Mouse (Mus musculus) Muller cell, postnatal 12 days (primary cell): Measurements from ENCODE around the gene Tbc1d7.

Experiments
- DNase-seq: peaks from one replicate; pipeline ENCODE4 v3.0.0-alpha.2; 2015; ENCODE audit errors: inconsistent ontology term

Gene Tbc1d7

GRCm38 (mm10) chr13:43134468-43134867 lies 36.8 kb downstream of the Tbc1d7 start:
- DNase-seq: no peak

GRCm38 (mm10) chr13:43133400-43133799 lies 37.9 kb downstream of the Tbc1d7 start:
- no peak for DNase-seq

GRCm38 (mm10) chr13:43132859-43133258 lies 38.4 kb downstream of the Tbc1d7 start:
- peak; percentile 42 for DNase-seq

GRCm38 (mm10) chr13:43131741-43132191 lies 39.5 kb downstream of the Tbc1d7 start:
- peak; percentile 36 for DNase-seq

- DNase-seq: no peak
These were observed 41.1 kb downstream of the Tbc1d7 start for GRCm38 (mm10) chr13:43130161-43130560.

GRCm38 (mm10) chr13:43124683-43125074 lies 46.6 kb downstream of the Tbc1d7 start:
- DNase-seq: no peak

GRCm38 (mm10) chr13:43123895-43124682 lies 47.2 kb downstream of the Tbc1d7 start:
- DNase-seq: no peak

GRCm38 (mm10) chr13:43122306-43123070 lies 48.8 kb downstream of the Tbc1d7 start:
- peak; percentile 78 for DNase-seq

- DNase-seq: peak; percentile 94
These were observed 58.2 kb downstream of the Tbc1d7 start for GRCm38 (mm10) chr13:43113141-43113540.

- DNase-seq: no peak
These were observed 58.6 kb downstream of the Tbc1d7 start for GRCm38 (mm10) chr13:43112707-43113106.

GRCm38 (mm10) chr13:43112280-43112679 lies 59.0 kb downstream of the Tbc1d7 start:
- peak; percentile 60 for DNase-seq

GRCm38 (mm10) chr13:43104496-43104895 lies 66.8 kb downstream of the Tbc1d7 start:
- no peak for DNase-seq

GRCm38 (mm10) chr13:43102943-43103342 lies 68.4 kb downstream of the Tbc1d7 start:
- DNase-seq: no peak
